8 mouse cellular contexts compared by ENCODE assay signal in the genomic region with DNA sequence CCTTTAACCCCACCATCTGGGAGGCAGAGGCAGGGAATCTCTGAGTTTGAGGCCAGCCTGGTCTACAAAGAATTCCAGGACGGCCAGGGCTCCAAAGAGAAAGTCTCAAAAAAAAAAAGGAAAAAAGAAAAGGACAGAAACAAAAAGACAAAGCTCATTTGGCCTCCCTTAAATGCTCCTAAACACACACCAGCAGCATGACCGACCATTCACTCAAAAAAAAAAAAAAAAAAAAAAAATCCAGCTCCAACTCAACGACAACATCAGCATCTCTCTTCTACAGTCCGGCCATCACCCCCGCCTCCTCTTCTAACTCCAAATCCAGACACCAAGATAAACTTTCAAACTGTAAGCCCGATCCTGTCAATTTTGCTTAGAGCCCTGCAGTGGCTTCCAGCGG. TPM values are rescaled to one million over a fixed set of nuclear protein-coding genes. Genes with fewer than 3 reads are reported as not detected.
DNase-seq lines count a peak whose midpoint lies in the region; ATAC-seq and TF ChIP-seq lines count a peak whose summit lies in the region.

No protein-coding gene starts in this region.

- no peak for DNase-seq in heart, postnatal 4 days
- DNase-seq in urinary bladder, postnatal 25 days (ENCODE audit: low spot score), result no peak
- DNase-seq in right cerebral cortex, postnatal 14 days, result no peak
- DNase-seq in adrenal gland, adult (ENCODE audit: inconsistent age in 2 of 2, low spot score in 1 of 2), result no peak

- H3K27ac ChIP-seq in heart, embryonic 13.5 days (replicated peaks), result peak overlapping the region; percentile 85
- no peak overlapping the region for H3K27ac ChIP-seq in ES-Bruce4 (ENCODE audit: insufficient read depth, low read length)
- H3K27ac ChIP-seq in forebrain, embryonic 15.5 days (replicated peaks), result no peak overlapping the region; the same call in 1 of the 2 replicates
- H3K27ac ChIP-seq in liver, embryonic 16.5 days (ENCODE audit: low read length), result no peak overlapping the region; the same call in 1 of the 2 replicates

- no peak for TF ChIP-seq CTCF in ES-Bruce4 (IDR thresholded peaks at IDR 0.05; ENCODE audit: low read depth, low read length)

- no peak for TF ChIP-seq POLR2A in ES-Bruce4 (IDR thresholded peaks at IDR 0.05; ENCODE audit: insufficient read depth, low read length)

- H3K4me2 ChIP-seq in heart, embryonic 13.5 days, result peak overlapping the region; percentile 90
- peak overlapping the region; percentile 70 for H3K4me2 ChIP-seq in forebrain, embryonic 15.5 days (replicated peaks)
- peak overlapping the region; percentile 83 for H3K4me2 ChIP-seq in liver, embryonic 16.5 days (ENCODE audit: low read depth, low read length)

- WGBS in heart, embryonic 13.5 days, result 6% methylated on average over 7 of the region's 7 CpGs
- 13% methylated on average over 7 of the region's 7 CpGs for WGBS in forebrain, embryonic 15.5 days
- 3% methylated on average over 7 of the region's 7 CpGs for WGBS in liver, embryonic 16.5 days (ENCODE audit: insufficient replicate concordance)

- ATAC-seq in heart, embryonic 13.5 days (ENCODE audit: extremely low read depth, insufficient number of reproducible peaks, low FRiP score, low TSS enrichment), result no peak
- ATAC-seq in forebrain, embryonic 15.5 days (replicated peaks), result no peak
- ATAC-seq in liver, embryonic 16.5 days (ENCODE audit: low read depth), result no peak

- peaks cover 22% of the 10 kb centered on the region for H3K4me1 ChIP-seq in heart, embryonic 13.5 days
- no peaks in the 10 kb centered on the region for H3K4me1 ChIP-seq in ES-Bruce4 (ENCODE audit: control insufficient read depth, insufficient read depth, low read length)
- peaks cover 26% of the 10 kb centered on the region for H3K4me1 ChIP-seq in forebrain, embryonic 15.5 days
- H3K4me1 ChIP-seq in liver, embryonic 16.5 days (ENCODE audit: control insufficient read depth, low read depth, low read length), result peaks cover 14% of the 10 kb centered on the region

- peak overlapping the region; percentile 95 for H3K9ac ChIP-seq in heart, embryonic 13.5 days
- H3K9ac ChIP-seq in ES-Bruce4 (ENCODE audit: low read depth, poor library complexity, severe bottlenecking), result peak overlapping the region; percentile 93
- peak overlapping the region; percentile 95 for H3K9ac ChIP-seq in forebrain, embryonic 15.5 days (replicated peaks)
- H3K9ac ChIP-seq in liver, embryonic 16.5 days (ENCODE audit: low read depth, low read length), result peak overlapping the region; percentile 95

- no peak for TF ChIP-seq EP300 in ES-Bruce4 (IDR thresholded peaks at IDR 0.05; ENCODE audit: insufficient read depth, low read depth, low read length)

- peaks cover 44% of the 10 kb centered on the region for H3K36me3 ChIP-seq in heart, embryonic 13.5 days
- peaks cover 42% of the 10 kb centered on the region for H3K36me3 ChIP-seq in ES-Bruce4 (ENCODE audit: control insufficient read depth, insufficient read depth, low read length, poor library complexity, severe bottlenecking)
- peaks cover 39% of the 10 kb centered on the region for H3K36me3 ChIP-seq in forebrain, embryonic 15.5 days
- H3K36me3 ChIP-seq in liver, embryonic 16.5 days (ENCODE audit: control insufficient read depth, insufficient read depth), result peaks cover 31% of the 10 kb centered on the region

- peaks cover 23% of the 10 kb centered on the region for H3K27me3 ChIP-seq in heart, embryonic 13.5 days (replicated peaks)
- H3K27me3 ChIP-seq in ES-Bruce4 (ENCODE audit: control insufficient read depth, insufficient read depth, low read length, poor library complexity, severe bottlenecking), result no peaks in the 10 kb centered on the region
- H3K27me3 ChIP-seq in forebrain, embryonic 15.5 days, result no peaks in the 10 kb centered on the region
- H3K27me3 ChIP-seq in liver, embryonic 16.5 days (ENCODE audit: control insufficient read depth, insufficient read depth, low read depth, low read length), result no peaks in the 10 kb centered on the region; the same call in 1 of the 2 replicates

- H3K4me3 ChIP-seq in heart, embryonic 13.5 days, result peak overlapping the region; percentile 92
- H3K4me3 ChIP-seq in ES-Bruce4 (ENCODE audit: low read depth, low read length), result peak overlapping the region; percentile 83
- H3K4me3 ChIP-seq in forebrain, embryonic 15.5 days, result peak overlapping the region; percentile 97
- peak overlapping the region; percentile 92 for H3K4me3 ChIP-seq in liver, embryonic 16.5 days (ENCODE audit: low read depth, low read length)

- no peaks in the 10 kb centered on the region for H3K9me3 ChIP-seq in heart, embryonic 13.5 days
- no peaks in the 10 kb centered on the region for H3K9me3 ChIP-seq in ES-Bruce4 (replicated peaks; ENCODE audit: control insufficient read depth, insufficient read depth, low read length, poor library complexity, severe bottlenecking)
- no peaks in the 10 kb centered on the region for H3K9me3 ChIP-seq in forebrain, embryonic 15.5 days
- H3K9me3 ChIP-seq in liver, embryonic 16.5 days (replicated peaks; ENCODE audit: control insufficient read depth, low read length), result no peaks in the 10 kb centered on the region

RNA-seq across cellular contexts. Expression of gene Eif4a3, which starts 1.0 kb away (rescaled TPM):
- 281 and 304 TPM in 2 replicates for polyA plus RNA-seq in heart, embryonic 13.5 days (2015; fragmentation: Nextera tagmentation; extraction: Ambion mirVana)
- 100 to 1,000 TPM; 141 to 154 TPM for total RNA-seq in heart, postnatal 4 days (2021)
- polyA plus RNA-seq in ES-Bruce4 (2011; ENCODE audit: insufficient read depth, insufficient read length, low read depth, missing spikeins), result 257 and 268 TPM in 2 replicates
- 302 and 313 TPM in 2 replicates for polyA plus RNA-seq in forebrain, embryonic 15.5 days (2015; fragmentation: Nextera tagmentation; extraction: Ambion mirVana)
- 139 and 146 TPM in 2 replicates for polyA plus RNA-seq in liver, embryonic 16.5 days (2015; fragmentation: Nextera tagmentation; extraction: Ambion mirVana)

RNA-seq across cellular contexts. Expression of gene Card14, which starts 8.7 kb away (rescaled TPM):
- polyA plus RNA-seq in heart, embryonic 13.5 days (2015; fragmentation: Nextera tagmentation; extraction: Ambion mirVana), result 0.36 and 0.37 TPM in 2 replicates
- total RNA-seq in heart, postnatal 4 days (2021), result under 1 TPM; 0.16 to 0.21 TPM
- polyA plus RNA-seq in ES-Bruce4 (2011; ENCODE audit: insufficient read depth, insufficient read length, low read depth, missing spikeins), result not detected in 2 replicates
- polyA plus RNA-seq in forebrain, embryonic 15.5 days (2015; fragmentation: Nextera tagmentation; extraction: Ambion mirVana), result 0.09 and 0.18 TPM in 2 replicates
- 0.21 and 0.24 TPM in 2 replicates for polyA plus RNA-seq in liver, embryonic 16.5 days (2015; fragmentation: Nextera tagmentation; extraction: Ambion mirVana)

RNA-seq across cellular contexts. Expression of gene Gaa, which starts 31.2 kb away (rescaled TPM):
- polyA plus RNA-seq in heart, embryonic 13.5 days (2015; fragmentation: Nextera tagmentation; extraction: Ambion mirVana), result 103 and 104 TPM in 2 replicates
- 10 to 100 TPM; 52.1 to 53.2 TPM for total RNA-seq in heart, postnatal 4 days (2021)
- 42.3 and 50.4 TPM in 2 replicates for polyA plus RNA-seq in ES-Bruce4 (2011; ENCODE audit: insufficient read depth, insufficient read length, low read depth, missing spikeins)
- polyA plus RNA-seq in forebrain, embryonic 15.5 days (2015; fragmentation: Nextera tagmentation; extraction: Ambion mirVana), result 43.9 and 49.8 TPM in 2 replicates
- polyA plus RNA-seq in liver, embryonic 16.5 days (2015; fragmentation: Nextera tagmentation; extraction: Ambion mirVana), result 25.8 and 30.8 TPM in 2 replicates

RNA-seq across cellular contexts. Expression of gene Sgsh, which starts 56.4 kb away (rescaled TPM):
- 5.7 and 6.9 TPM in 2 replicates for polyA plus RNA-seq in heart, embryonic 13.5 days (2015; fragmentation: Nextera tagmentation; extraction: Ambion mirVana)
- 1 to 10 TPM; 7.0 to 7.7 TPM for total RNA-seq in heart, postnatal 4 days (2021)
- polyA plus RNA-seq in ES-Bruce4 (2011; ENCODE audit: insufficient read depth, insufficient read length, low read depth, missing spikeins), result 3.3 and 4.0 TPM in 2 replicates
- polyA plus RNA-seq in forebrain, embryonic 15.5 days (2015; fragmentation: Nextera tagmentation; extraction: Ambion mirVana), result 3.0 and 3.7 TPM in 2 replicates
- 1.8 and 2.0 TPM in 2 replicates for polyA plus RNA-seq in liver, embryonic 16.5 days (2015; fragmentation: Nextera tagmentation; extraction: Ambion mirVana)

RNA-seq across cellular contexts. Expression of gene Slc26a11, which starts 56.4 kb away (rescaled TPM):
- polyA plus RNA-seq in heart, embryonic 13.5 days (2015; fragmentation: Nextera tagmentation; extraction: Ambion mirVana), result 9.3 and 10.4 TPM in 2 replicates
- 1 to 10 TPM; 3.0 to 3.9 TPM for total RNA-seq in heart, postnatal 4 days (2021)
- polyA plus RNA-seq in ES-Bruce4 (2011; ENCODE audit: insufficient read depth, insufficient read length, low read depth, missing spikeins), result 9.2 and 10.0 TPM in 2 replicates
- 3.5 and 3.9 TPM in 2 replicates for polyA plus RNA-seq in forebrain, embryonic 15.5 days (2015; fragmentation: Nextera tagmentation; extraction: Ambion mirVana)
- polyA plus RNA-seq in liver, embryonic 16.5 days (2015; fragmentation: Nextera tagmentation; extraction: Ambion mirVana), result 2.1 and 2.3 TPM in 2 replicates
